Mouse (Mus musculus) kidney, embryonic 15.5 days (tissue): Measurements from ENCODE around the gene St6galnac3. TPM values are rescaled to one million over a fixed set of nuclear protein-coding genes. Genes with fewer than 3 reads are reported as not detected.

ENCODE experiments used
- ATAC-seq: fragments of 200-750 bp; cut with Nextera tagmentation; replicated peaks from 2 replicates; pipeline ENCODE4 v1.8.0; 2017; ENCODE audit warnings: moderate TSS enrichment; ENCODE audit not compliant: low FRiP score
- H3K27ac ChIP-seq: fragments of 300-500 bp; sonication (generic); 2 replicates; pipeline ENCODE4 v1.5.1; 2015; ENCODE audit warnings: mild to moderate bottlenecking, inconsistent platforms
- H3K27me3 ChIP-seq: fragments of 300-500 bp; sonication (generic); 2 replicates; pipeline ENCODE4 v1.6.1; 2015; ENCODE audit warnings: inconsistent platforms
- H3K36me3 ChIP-seq: fragments of 300-500 bp; sonication (generic); 2 replicates; pipeline ENCODE4 v1.6.1; 2015; ENCODE audit warnings: inconsistent platforms
- H3K4me1 ChIP-seq: fragments of 300-500 bp; sonication (generic); 2 replicates; pipeline ENCODE4 v1.6.1; 2015; ENCODE audit warnings: inconsistent platforms
- H3K4me2 ChIP-seq: fragments of 300-500 bp; sonication (generic); 2 replicates; pipeline ENCODE4 v1.6.1; 2015; ENCODE audit warnings: moderate library complexity, mild to moderate bottlenecking, inconsistent platforms
- H3K4me3 ChIP-seq: fragments of 300-500 bp; sonication (generic); replicated peaks from 2 replicates; pipeline ENCODE4 v1.5.1; 2015; ENCODE audit warnings: mild to moderate bottlenecking, inconsistent platforms
- H3K9ac ChIP-seq: fragments of 300-500 bp; sonication (generic); 2 replicates; pipeline ENCODE4 v1.6.1; 2015; ENCODE audit warnings: mild to moderate bottlenecking, inconsistent platforms
- H3K9me3 ChIP-seq: fragments of 300-500 bp; sonication (generic); replicated peaks from 2 replicates; pipeline ENCODE4 v1.6.1; 2016; ENCODE audit warnings: inconsistent platforms
- WGBS: fragments of 180-500 bp; shearing (Covaris S2); methylation state at CpG from one replicate; pipeline ENCODE4 v1.1.7; 2015; ENCODE audit warnings: mixed read lengths; 5-methylcytosine and 5-hydroxymethylcytosine counted together
- polyA plus RNA-seq: library from polyadenylated mRNA; unstranded; fragments of >200 nt; fragmentation: Nextera tagmentation; extraction: Ambion mirVana; gene quantifications from 2 replicates; pipeline ENCODE4 v1.2.1, GENCODE M21; 2015

St6galnac3 gene
- polyA plus RNA-seq, 1 experiment from 2014 or later: 65.5 TPM

DNA sequence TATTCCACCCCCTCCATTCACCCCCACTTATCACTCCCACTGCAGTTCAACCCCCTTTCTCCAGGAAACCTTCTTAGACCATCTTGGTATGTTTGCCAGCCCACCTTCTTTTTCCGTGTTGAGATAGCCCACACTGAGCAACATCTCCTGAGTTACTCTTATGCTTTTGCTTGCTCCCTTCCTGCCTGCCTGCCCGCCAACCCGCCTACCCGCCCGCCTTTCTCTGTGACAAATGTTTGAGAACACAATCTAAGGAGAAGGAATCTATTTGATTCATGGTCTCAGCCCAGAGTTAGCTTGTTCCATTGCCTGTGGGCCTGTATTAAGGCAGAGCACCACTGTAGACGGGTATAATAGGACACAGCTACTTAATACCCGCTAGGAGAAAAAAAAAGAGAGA lies 531.9 kb downstream of the St6galnac3 start:
- Histone ChIP-seq H3K4me3 (no peak overlapping the region), H3K27ac (no peak overlapping the region), H3K9me3 (no peaks in the 10 kb centered on the region), H3K27me3 (no peaks in the 10 kb centered on the region), H3K36me3 (no peaks in the 10 kb centered on the region), H3K9ac (no peak overlapping the region), H3K4me1 (no peaks in the 10 kb centered on the region), H3K4me2 (no peak overlapping the region)
- ATAC-seq: no peak
- 81% methylated on average over 7 of the region's 7 CpGs for WGBS

DNA sequence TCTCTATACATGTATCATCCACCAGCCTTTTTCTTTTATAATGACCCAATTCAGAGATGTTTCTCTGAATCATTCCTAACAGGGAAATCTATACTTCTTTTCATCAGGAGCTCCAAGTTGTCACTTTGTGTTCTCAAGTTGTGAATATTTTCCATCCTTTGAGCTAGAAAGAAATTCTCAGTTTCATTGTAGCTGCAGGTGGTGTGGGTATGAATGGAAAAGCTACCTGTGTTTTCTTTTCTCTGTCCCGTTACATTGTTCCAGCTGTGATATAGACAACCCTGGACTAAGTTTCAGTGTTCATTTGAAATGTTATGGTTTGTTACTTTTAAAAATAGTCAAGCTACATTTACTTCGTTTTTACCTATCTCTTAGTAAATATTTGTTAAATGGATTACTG lies 534.2 kb downstream of the St6galnac3 start:
- 76% methylated on average over 2 of the region's 2 CpGs for WGBS
- no peak overlapping the region for H3K4me3 ChIP-seq
- ATAC-seq: no peak
- no peak overlapping the region for H3K9ac ChIP-seq
- no peaks in the 10 kb centered on the region for H3K36me3 ChIP-seq
- no peak overlapping the region for H3K4me2 ChIP-seq
- H3K4me1 ChIP-seq: no peaks in the 10 kb centered on the region
- no peaks in the 10 kb centered on the region for H3K9me3 ChIP-seq
- no peaks in the 10 kb centered on the region for H3K27me3 ChIP-seq
- no peak overlapping the region for H3K27ac ChIP-seq

DNA sequence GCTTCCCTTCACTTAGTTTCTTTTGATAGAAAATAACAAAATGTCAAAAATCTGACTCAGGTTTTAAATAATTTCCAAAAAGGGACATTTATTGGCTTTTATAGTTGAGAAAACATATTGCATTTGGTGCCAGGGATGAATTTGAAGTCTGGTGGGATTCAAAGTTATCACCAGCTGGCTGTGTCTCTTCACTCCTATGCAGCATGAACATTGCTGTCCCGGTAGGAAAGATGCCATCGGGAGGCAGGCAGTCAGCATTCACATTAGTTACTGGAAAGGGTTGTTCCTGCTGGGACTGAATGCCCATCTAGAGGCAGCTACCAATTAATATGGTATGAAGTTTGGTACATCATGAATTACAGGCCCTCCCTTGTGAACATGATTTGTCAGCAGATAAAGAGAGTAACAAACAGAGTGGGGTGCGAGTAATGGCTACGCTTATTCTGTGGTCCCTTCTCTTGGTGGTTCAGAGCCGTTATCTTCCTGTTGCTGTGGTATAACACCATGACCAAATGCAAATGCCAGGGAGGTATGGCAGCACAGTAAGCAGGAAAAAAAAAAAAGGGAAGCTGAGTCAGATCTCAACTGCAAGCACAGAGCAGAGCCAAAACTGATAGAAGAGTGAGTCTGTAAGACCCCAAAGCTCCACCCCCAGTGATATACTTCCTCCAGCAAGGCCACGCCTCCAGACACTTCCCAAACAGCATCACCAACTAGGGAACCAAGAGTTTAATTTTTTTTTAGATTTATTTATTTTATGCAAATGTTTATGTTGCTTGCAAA lies 535.1 kb downstream of the St6galnac3 start:
- no peak for ATAC-seq
- Histone ChIP-seq H3K9me3 (no peaks in the 10 kb centered on the region), H3K4me1 (no peaks in the 10 kb centered on the region), H3K9ac (no peak overlapping the region), H3K27me3 (no peaks in the 10 kb centered on the region), H3K4me3 (no peak overlapping the region), H3K27ac (no peak overlapping the region), H3K4me2 (no peak overlapping the region), H3K36me3 (no peaks in the 10 kb centered on the region)
- 87% methylated on average over 6 of the region's 6 CpGs for WGBS

DNA sequence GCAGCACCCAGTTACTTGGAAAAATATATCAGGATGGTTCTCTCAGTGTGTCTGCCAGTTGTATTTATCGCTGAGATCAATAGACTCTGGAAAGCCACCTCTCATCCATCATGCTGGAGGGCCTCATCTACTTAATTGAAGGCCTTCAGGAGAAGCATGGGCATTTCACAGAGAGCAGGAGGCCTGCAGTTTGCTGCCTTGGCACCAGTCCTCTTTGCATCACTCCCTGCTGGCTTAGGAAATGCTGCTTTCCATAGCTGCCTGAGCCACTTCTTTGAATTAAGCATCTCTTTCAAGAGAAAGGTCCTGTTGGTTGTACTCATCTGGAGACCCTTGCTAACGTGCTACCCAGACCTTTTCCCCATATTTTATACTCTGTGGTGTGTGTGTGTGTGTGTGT lies 536.8 kb downstream of the St6galnac3 start:
- Histone ChIP-seq H3K4me3 (no peak overlapping the region), H3K9me3 (no peaks in the 10 kb centered on the region), H3K27me3 (no peaks in the 10 kb centered on the region), H3K4me2 (no peak overlapping the region), H3K4me1 (no peaks in the 10 kb centered on the region), H3K9ac (no peak overlapping the region), H3K36me3 (no peaks in the 10 kb centered on the region), H3K27ac (no peak overlapping the region)
- WGBS: 81% methylated on average over 2 of the region's 2 CpGs
- no peak for ATAC-seq

DNA sequence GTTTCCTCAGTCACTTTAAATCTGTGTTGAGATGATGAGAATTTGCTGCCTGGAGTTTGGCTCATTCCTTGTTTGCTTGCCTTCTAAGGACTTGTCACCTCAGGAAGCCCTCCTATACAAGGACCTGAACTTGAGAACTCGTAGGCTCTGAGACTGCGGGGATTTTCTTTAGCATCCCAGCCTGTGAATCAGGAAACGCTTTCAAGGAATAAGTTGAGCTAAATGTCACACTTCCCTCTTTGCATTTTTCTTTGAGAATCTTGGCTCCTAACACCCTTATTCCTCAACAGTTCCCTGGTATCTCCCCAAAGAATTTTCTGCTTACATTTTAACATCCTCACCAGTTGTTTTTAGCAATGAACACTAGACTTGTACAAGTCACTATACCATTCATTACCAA lies 539.9 kb downstream of the St6galnac3 start:
- WGBS: 72% methylated on average over 3 of the region's 3 CpGs

DNA sequence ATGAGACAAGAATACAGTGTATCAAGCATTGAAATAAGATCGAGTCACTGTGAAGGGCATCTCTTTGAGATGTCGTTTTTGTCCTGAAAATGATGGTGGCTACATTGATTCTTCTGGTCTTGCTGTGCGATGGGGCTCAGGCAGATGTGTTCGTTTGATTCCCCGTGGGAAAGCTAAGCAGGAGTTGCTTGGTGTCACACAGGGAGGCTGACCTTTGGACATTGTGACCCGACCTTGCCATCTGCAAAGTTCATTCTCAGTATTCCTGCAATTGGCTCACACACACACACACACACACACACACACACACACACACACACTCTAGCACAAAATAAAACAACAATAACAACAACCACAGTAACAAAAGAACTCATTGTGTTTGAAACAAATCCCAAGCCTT lies 543.7 kb downstream of the St6galnac3 start:
- no peak for ATAC-seq
- no peaks in the 10 kb centered on the region for H3K36me3 ChIP-seq

More for the DNA sequence above, 539.9 kb downstream of the St6galnac3 start:
- no peaks in the 10 kb centered on the region for H3K4me1 ChIP-seq
- no peaks in the 10 kb centered on the region for H3K9me3 ChIP-seq
- H3K4me3 ChIP-seq: no peak overlapping the region
- ATAC-seq: no peak
- H3K4me2 ChIP-seq: no peak overlapping the region
- no peak overlapping the region for H3K27ac ChIP-seq
- no peaks in the 10 kb centered on the region for H3K36me3 ChIP-seq
- H3K27me3 ChIP-seq: no peaks in the 10 kb centered on the region
- no peak overlapping the region for H3K9ac ChIP-seq

DNA sequence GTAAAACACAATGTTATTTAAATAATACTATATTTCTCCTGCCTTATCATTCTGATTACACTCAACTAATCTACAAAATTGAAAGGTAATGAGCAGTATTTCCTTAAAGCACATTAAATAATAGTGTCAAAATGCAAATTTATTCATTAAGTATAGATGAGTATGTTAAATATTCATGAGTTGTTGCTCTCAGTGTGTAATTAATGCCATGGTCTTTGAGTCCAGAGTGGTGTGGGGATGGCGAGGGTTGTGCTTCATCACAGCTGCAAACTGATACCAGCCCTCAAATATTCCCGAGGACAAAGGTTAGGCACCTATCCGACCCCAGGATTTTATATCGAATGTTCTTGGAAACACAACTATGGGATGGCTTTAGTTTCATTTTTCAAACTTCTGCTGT lies 548.2 kb downstream of the St6galnac3 start:
- no peaks in the 10 kb centered on the region for H3K36me3 ChIP-seq
- no peak overlapping the region for H3K4me3 ChIP-seq
- H3K9me3 ChIP-seq: no peaks in the 10 kb centered on the region
- no peaks in the 10 kb centered on the region for H3K4me1 ChIP-seq
- no peaks in the 10 kb centered on the region for H3K27me3 ChIP-seq
- H3K4me2 ChIP-seq: no peak overlapping the region
- no peak for ATAC-seq
- 80% methylated on average over 4 of the region's 4 CpGs for WGBS
- H3K9ac ChIP-seq: no peak overlapping the region
- no peak overlapping the region for H3K27ac ChIP-seq

More for the DNA sequence above, 543.7 kb downstream of the St6galnac3 start:
- H3K9me3 ChIP-seq: no peaks in the 10 kb centered on the region
- H3K4me3 ChIP-seq: no peak overlapping the region
- no peaks in the 10 kb centered on the region for H3K27me3 ChIP-seq
- H3K4me2 ChIP-seq: no peak overlapping the region
- H3K9ac ChIP-seq: no peak overlapping the region
- 48% methylated on average over 6 of the region's 6 CpGs for WGBS
- H3K4me1 ChIP-seq: no peaks in the 10 kb centered on the region
- H3K27ac ChIP-seq: no peak overlapping the region

DNA sequence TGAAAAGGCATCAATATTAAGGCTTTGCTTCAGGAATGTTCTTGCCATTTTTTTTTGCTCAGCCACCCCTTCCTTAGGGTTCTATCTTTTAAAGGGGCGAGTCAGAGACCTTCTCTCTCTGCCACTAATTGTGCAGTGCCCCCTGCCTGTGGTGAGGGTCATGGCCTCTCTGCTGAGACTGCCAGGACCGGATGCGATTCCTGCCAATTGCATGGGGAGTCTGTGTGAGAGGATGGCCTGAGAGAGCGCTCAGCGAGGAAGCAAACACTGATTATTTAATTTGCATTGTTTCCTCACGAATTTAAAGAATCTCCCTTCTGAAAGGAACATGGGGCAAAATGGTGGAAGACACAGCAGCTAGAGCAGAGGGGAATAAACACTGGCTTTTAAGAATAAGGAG lies 548.6 kb downstream of the St6galnac3 start:
- no peak overlapping the region for H3K4me2 ChIP-seq
- H3K4me1 ChIP-seq: no peaks in the 10 kb centered on the region
- H3K27ac ChIP-seq: no peak overlapping the region
- no peaks in the 10 kb centered on the region for H3K27me3 ChIP-seq
- no peak for ATAC-seq
- no peak overlapping the region for H3K9ac ChIP-seq
- no peaks in the 10 kb centered on the region for H3K36me3 ChIP-seq
- no peaks in the 10 kb centered on the region for H3K9me3 ChIP-seq
- WGBS: 70% methylated on average over 6 of the region's 6 CpGs
- no peak overlapping the region for H3K4me3 ChIP-seq

DNA sequence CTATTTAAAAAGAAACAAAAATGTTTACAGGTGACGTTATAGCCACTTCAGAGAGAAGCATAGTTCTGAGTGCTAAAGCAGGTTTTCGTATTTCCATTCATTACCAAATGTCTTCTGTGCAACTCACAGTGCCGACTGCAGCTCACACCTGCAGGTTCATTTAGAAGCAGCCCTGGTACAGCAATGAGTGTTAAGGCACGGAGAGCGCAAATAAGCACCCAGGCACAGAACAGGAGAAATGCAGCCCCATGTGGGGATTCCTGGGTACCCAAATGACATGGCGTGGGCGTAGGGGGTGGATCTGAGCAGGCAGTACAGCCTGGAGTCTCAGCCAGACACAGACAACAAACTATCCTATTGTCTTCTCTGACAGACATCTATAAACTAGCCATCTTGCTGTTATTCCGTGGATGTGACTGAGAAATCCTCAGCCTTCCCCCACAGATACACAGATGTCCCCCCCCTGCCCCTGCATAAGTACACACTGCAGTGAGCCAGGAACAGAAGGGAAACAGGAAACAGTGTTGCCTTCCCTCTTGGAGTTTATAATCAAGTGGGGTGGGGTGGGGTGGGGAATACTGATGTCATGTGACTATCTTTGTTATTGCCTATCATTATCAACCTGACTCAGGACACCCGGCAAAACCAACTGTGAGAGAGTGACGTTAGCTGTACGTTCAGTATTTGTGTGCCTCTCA lies 550.5 kb downstream of the St6galnac3 start:
- ATAC-seq: no peak
- no peak overlapping the region for H3K4me2 ChIP-seq
- no peak overlapping the region for H3K27ac ChIP-seq
- 79% methylated on average over 11 of the region's 11 CpGs for WGBS
- no peaks in the 10 kb centered on the region for H3K9me3 ChIP-seq
- no peak overlapping the region for H3K9ac ChIP-seq
- no peaks in the 10 kb centered on the region for H3K27me3 ChIP-seq
- H3K36me3 ChIP-seq: no peaks in the 10 kb centered on the region
- H3K4me3 ChIP-seq: no peak overlapping the region
- H3K4me1 ChIP-seq: no peaks in the 10 kb centered on the region

DNA sequence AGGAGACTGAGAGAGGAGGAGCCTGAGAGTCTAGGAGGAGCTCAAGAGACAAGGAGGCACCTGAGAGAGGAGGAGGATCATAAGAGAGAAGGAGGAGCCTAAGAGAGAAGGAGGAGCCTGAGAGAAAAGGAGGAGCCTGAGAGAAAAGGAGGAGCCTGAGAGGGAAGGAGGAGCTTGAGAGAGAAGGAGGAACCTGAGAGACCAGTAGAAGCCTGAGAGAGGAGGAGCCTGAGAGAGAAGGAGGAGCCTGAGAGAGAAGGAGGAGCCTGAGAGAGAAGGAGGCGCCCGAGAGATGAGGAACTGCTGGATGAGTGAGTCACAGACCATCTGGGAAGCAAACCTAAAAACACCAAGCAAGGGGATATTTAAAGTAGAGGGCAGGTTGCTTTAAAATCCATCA lies 551.4 kb downstream of the St6galnac3 start:
- no peak overlapping the region for H3K9ac ChIP-seq
- H3K27me3 ChIP-seq: no peaks in the 10 kb centered on the region
- WGBS: 91% methylated on average over 2 of the region's 2 CpGs
- no peak for ATAC-seq
- no peak overlapping the region for H3K27ac ChIP-seq
- no peaks in the 10 kb centered on the region for H3K9me3 ChIP-seq
- H3K36me3 ChIP-seq: no peaks in the 10 kb centered on the region
- no peak overlapping the region for H3K4me2 ChIP-seq
- H3K4me1 ChIP-seq: no peaks in the 10 kb centered on the region
- H3K4me3 ChIP-seq: no peak overlapping the region

DNA sequence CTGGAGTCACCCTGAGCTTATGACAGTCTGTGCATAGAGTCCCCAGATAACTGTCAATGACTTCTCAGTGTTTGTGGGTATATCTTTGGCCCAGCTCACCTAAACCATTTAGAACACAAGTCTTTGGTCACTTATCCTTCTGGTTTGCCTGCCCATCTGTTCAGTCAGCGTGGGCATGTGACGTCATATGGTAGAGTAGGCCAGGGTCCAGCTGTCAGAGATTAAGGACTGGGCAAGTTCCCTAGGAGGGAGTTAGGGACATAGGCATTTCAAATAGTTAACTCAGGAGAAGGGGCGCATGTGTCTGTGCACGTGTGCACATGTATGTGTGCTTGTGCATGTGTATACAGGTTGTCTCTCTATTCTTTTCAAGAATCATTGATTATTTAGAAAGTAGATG lies 554.8 kb downstream of the St6galnac3 start:
- 93% methylated on average over 4 of the region's 4 CpGs for WGBS
- Histone ChIP-seq H3K4me3 (no peak overlapping the region), H3K9ac (no peak overlapping the region), H3K36me3 (no peaks in the 10 kb centered on the region), H3K9me3 (no peaks in the 10 kb centered on the region), H3K27me3 (no peaks in the 10 kb centered on the region), H3K4me2 (no peak overlapping the region), H3K4me1 (no peaks in the 10 kb centered on the region), H3K27ac (no peak overlapping the region)
- no peak for ATAC-seq

DNA sequence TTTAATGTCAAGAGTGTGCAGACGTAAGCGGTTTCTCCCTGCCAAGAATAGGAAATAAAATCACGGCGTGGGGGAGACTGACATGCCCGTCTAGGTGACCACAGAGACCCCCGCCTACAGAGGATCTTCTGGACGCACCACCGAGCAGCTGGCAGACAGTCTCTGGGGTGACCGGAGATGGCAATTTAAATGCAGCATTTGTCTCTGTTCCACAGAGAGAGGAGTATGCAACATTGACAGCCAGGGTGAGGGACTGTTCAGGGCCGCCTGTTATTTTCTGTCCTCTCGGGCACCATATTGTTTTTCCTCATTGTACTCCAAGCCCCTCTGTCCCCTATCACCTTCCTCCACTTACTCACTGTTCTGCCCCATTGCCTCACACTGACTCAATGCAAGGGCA lies 555.2 kb downstream of the St6galnac3 start:
- Histone ChIP-seq H3K4me3 (no peak overlapping the region), H3K9ac (no peak overlapping the region), H3K36me3 (no peaks in the 10 kb centered on the region), H3K27me3 (no peaks in the 10 kb centered on the region), H3K4me1 (no peaks in the 10 kb centered on the region), H3K27ac (no peak overlapping the region), H3K9me3 (no peaks in the 10 kb centered on the region), H3K4me2 (no peak overlapping the region)
- peak; percentile 58; the same call in 1 of the 2 replicates for ATAC-seq
- 52% methylated on average over 11 of the region's 11 CpGs for WGBS
